Mouse (Mus musculus) ES-E14 (cell line): ENCODE measurements around the gene Tnpo1. TPM values are rescaled to one million over a fixed set of nuclear protein-coding genes. Genes with fewer than 3 reads are reported as not detected.

ENCODE experiments used
- DNase-seq: peaks from one replicate; pipeline ENCODE4 v3.0.0-alpha.2; 2013; ENCODE audit warnings: low read depth, low spot score
- H3K27ac ChIP-seq: 2 replicates; pipeline ENCODE4 v1.5.1; 2012; ENCODE audit warnings: low read depth, mild to moderate bottlenecking, low read length, moderate library complexity, mixed read lengths; ENCODE audit not compliant: poor library complexity, insufficient read depth, severe bottlenecking
- H3K36me3 ChIP-seq: 2 replicates; pipeline ENCODE4 v1.6.1; 2012; ENCODE audit warnings: mild to moderate bottlenecking, low read length, moderate library complexity, mixed read lengths; ENCODE audit not compliant: control insufficient read depth, poor library complexity, insufficient read depth, severe bottlenecking
- H3K4me1 ChIP-seq, 2 experiments: fragments of 150-350 bp in 1 of 2; sonication (generic) in 1 of 2; 2 replicates each; pipeline ENCODE4 v1.6.1; 2012; ENCODE audit warnings: low read length in 2 of 2, mild to moderate bottlenecking in 1 of 2, mixed read lengths in 1 of 2; ENCODE audit not compliant: control insufficient read depth in 2 of 2, insufficient read depth in 2 of 2, poor library complexity in 1 of 2
- H3K4me3 ChIP-seq, 2 experiments: fragments of 150-350 bp in 1 of 2; sonication (generic) in 1 of 2; 2 replicates each; pipeline ENCODE4 v1.5.1; 2012; ENCODE audit warnings: low read length in 2 of 2, low read depth in 1 of 2, mild to moderate bottlenecking in 1 of 2, mixed read lengths in 1 of 2; ENCODE audit not compliant: insufficient read depth in 1 of 2, poor library complexity in 1 of 2, severe bottlenecking in 1 of 2
- H3K9ac ChIP-seq: 2 replicates; pipeline ENCODE4 v1.6.1; 2012; ENCODE audit warnings: low read depth, mild to moderate bottlenecking, low read length, mixed read lengths; ENCODE audit not compliant: poor library complexity, insufficient read depth, severe bottlenecking
- H3K9me3 ChIP-seq: fragments of 150-350 bp; sonication (generic); 2 replicates; pipeline ENCODE4 v1.6.1; 2012; ENCODE audit warnings: low read depth, mild to moderate bottlenecking, low read length; ENCODE audit not compliant: control insufficient read depth, insufficient read depth
- CHD2 ChIP-seq: IDR thresholded peaks from 2 replicates; pipeline ENCODE4 v1.6.1; 2014; ENCODE audit warnings: mild to moderate bottlenecking, low read depth, low read length, inconsistent platforms
- HCFC1 ChIP-seq: IDR thresholded peaks from 2 replicates; pipeline ENCODE4 v1.6.1; 2012; ENCODE audit warnings: low read length, inconsistent platforms, borderline replicate concordance; ENCODE audit not compliant: insufficient read depth
- MAFK ChIP-seq: IDR thresholded peaks from 2 replicates; pipeline ENCODE4 v1.6.1; 2014; ENCODE audit warnings: mild to moderate bottlenecking, low read depth, low read length, inconsistent platforms; ENCODE audit not compliant: insufficient read depth
- ZC3H11A ChIP-seq: IDR thresholded peaks from 2 replicates; pipeline ENCODE4 v1.6.1; 2012; ENCODE audit warnings: low read depth, mild to moderate bottlenecking, inconsistent platforms, low read length, borderline replicate concordance
- ZNF384 ChIP-seq: IDR thresholded peaks from 2 replicates; pipeline ENCODE4 v1.6.1; 2012; ENCODE audit warnings: low read depth, low read length, inconsistent platforms
- in situ Hi-C, 2 experiments: fragments of 600-800 bp; cut with MboI; formaldehyde crosslinking; loops; one replicate each; pipeline ENCODE4 v1.15.1; 2025; ENCODE audit warnings: low sequenced_read_pairs in 2 of 2, inconsistent platforms in 1 of 2; ENCODE audit not compliant: unreplicated experiment in 2 of 2
- total RNA-seq: library from RNA; depleted of rRNA; stranded (reverse); fragments of 300-350 nt; gene quantifications from 2 replicates; pipeline ENCODE4 v1.2.3, GENCODE M21; 2012

The Tnpo1 gene
- total RNA-seq, 1 experiment = 148 TPM

GRCm38 (mm10) chr13:98835740-98836139 lies 90.4 kb downstream of the Tnpo1 start:
- in situ Hi-C loops = no loop called here
- H3K27ac ChIP-seq = no peak overlapping the region
- H3K4me3 ChIP-seq = no peak overlapping the region
- no peak for DNase-seq
- no peak overlapping the region for H3K9ac ChIP-seq
- H3K36me3 ChIP-seq = no peaks in the 10 kb centered on the region
- peaks cover 2 to 6% of the 10 kb centered on the region in 2 experiments; a peak in 2 of 4 replicates for H3K4me1 ChIP-seq
- H3K9me3 ChIP-seq = no peaks in the 10 kb centered on the region
- no peak for TF ChIP-seq ZC3H11A
- no peak for TF ChIP-seq MAFK
- no peak for TF ChIP-seq HCFC1
- no peak for TF ChIP-seq CHD2
- TF ChIP-seq ZNF384 = no peak

- no peak for DNase-seq
- Histone ChIP-seq H3K4me1 (peaks cover 2 to 6% of the 10 kb centered on the region in 2 experiments; a peak in 2 of 4 replicates), H3K9ac (no peak overlapping the region), H3K9me3 (no peaks in the 10 kb centered on the region), H3K4me3 (no peak overlapping the region), H3K27ac (no peak overlapping the region; the same call in 1 of the 2 replicates), H3K36me3 (no peaks in the 10 kb centered on the region)
- in situ Hi-C loops = no loop called here
- TF ChIP-seq ZNF384 (no peak), CHD2 (no peak), HCFC1 (no peak), ZC3H11A (no peak), MAFK (no peak)
These were observed 91.5 kb downstream of the Tnpo1 start for GRCm38 (mm10) chr13:98834723-98835122.

GRCm38 (mm10) chr13:98834199-98834598 lies 92.0 kb downstream of the Tnpo1 start:
- no peak for DNase-seq
- Histone ChIP-seq H3K27ac (no peak overlapping the region), H3K36me3 (no peaks in the 10 kb centered on the region), H3K9me3 (no peaks in the 10 kb centered on the region), H3K4me1 (peaks cover 2 to 6% of the 10 kb centered on the region in 2 experiments; a peak in 2 of 4 replicates), H3K9ac (no peak overlapping the region), H3K4me3 (no peak overlapping the region)
- in situ Hi-C loops = no loop called here
- no peak for TF ChIP-seq ZNF384
- no peak for TF ChIP-seq ZC3H11A
- no peak for TF ChIP-seq HCFC1
- no peak for TF ChIP-seq CHD2
- TF ChIP-seq MAFK = no peak

- TF ChIP-seq ZC3H11A (no peak), ZNF384 (no peak), HCFC1 (no peak), CHD2 (no peak), MAFK (no peak)
- Histone ChIP-seq H3K4me3 (no peak overlapping the region), H3K9me3 (no peaks in the 10 kb centered on the region), H3K27ac (no peak overlapping the region), H3K36me3 (no peaks in the 10 kb centered on the region), H3K9ac (peak overlapping the region; percentile 9; the same call in 1 of the 2 replicates), H3K4me1 (peaks cover 2 to 6% of the 10 kb centered on the region in 2 experiments; a peak in 2 of 4 replicates)
- DNase-seq = no peak
- in situ Hi-C loops = no loop called here
These were observed 93.4 kb downstream of the Tnpo1 start for GRCm38 (mm10) chr13:98832451-98833450.
